Mouse (Mus musculus) adrenal gland, postnatal 25 days (tissue): ENCODE data around the gene Zfp428. TPM values are rescaled to one million over a fixed set of nuclear protein-coding genes. Genes with fewer than 3 reads are reported as not detected.
A peak's percentile ranks its signal among the peaks of the same experiment; 100 is the strongest.
"Not testable (repeated sequence)": the region's sequence is repeated elsewhere in the genome, so short reads cannot be mapped to it uniquely, and the experiment has no call there.

ENCODE experiments used
- DNase-seq: peaks from one replicate; pipeline ENCODE4 v3.0.0; 2021; ENCODE audit warnings: mixed read lengths
- total RNA-seq: library from RNA; stranded (reverse); gene quantifications from 2 replicates; pipeline ENCODE4 v1.2.3, GENCODE M21; 2021

The Zfp428 gene
- total RNA-seq, 1 experiment from 2014 or later, result 6.2 TPM

DNA sequence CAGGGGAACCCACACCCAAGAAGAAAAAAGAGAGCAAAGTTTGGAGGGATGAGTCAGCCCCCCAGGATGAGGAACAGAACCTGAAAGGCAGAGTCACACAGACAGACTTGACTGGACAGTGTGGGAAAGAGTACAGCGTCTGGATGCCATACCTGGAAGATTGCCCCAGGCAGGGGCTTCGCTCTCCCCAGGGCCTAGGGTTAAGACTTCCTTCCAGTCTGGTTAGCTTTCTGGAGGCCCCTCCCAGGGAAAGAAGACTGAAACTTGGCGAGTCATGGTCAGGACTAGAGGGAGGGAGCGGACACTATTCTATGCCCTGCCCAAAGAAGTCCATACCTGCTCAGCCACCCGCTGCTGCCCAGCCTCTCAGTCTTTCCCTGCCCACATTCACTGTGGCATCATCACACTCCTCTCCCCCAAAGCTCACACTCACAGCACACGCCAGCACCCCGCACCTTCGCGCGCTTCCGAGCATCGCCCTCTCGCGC, 25.8 kb upstream of the Zfp428 start:
- DNase-seq, result no peak

DNA sequence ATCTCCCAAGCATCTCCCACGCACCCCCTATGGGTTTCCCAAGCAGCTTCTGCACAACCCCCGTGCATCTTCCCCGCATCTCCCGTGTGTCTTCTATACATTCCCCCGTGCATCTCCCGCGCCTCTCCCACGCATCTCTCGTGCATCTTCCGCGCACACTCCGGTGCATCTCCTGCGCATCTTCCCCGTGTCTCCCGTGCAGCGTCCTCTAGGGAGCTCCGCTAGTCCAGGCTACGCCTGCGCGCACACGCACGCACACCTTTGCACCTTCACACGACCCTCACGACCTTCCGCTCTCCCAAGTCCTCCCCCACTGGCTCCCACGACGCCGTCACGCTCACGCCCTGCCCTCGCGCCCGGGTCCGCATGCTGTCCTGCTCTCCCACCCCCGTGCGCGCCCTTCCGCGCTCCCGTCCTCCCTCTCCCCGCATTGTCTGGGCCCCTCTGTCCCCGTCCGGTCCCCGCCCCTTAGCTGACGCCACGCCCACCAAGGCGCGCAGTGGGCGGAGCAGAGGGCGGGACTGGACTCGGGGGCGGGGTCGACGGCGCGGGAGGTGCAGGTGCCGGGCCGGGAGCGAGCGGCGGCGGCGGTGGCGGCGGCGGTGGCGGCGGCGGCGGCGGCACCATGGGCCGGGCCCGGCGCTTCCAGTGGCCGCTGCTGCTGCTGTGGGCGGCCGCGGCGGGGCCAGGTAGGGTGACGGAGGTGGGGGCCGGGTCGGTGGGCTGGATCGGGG, 25.2 kb upstream of the Zfp428 start, which contains the start of gene Cadm4:
Gene Cadm4 (plus strand): TSS at position 550 of the 734 bp plus-strand sequence.
- peak; percentile 87 for DNase-seq

GRCm38 (mm10) chr7:24482208-24483020, 24.4 kb upstream of the Zfp428 start:
- no peak for DNase-seq

DNA sequence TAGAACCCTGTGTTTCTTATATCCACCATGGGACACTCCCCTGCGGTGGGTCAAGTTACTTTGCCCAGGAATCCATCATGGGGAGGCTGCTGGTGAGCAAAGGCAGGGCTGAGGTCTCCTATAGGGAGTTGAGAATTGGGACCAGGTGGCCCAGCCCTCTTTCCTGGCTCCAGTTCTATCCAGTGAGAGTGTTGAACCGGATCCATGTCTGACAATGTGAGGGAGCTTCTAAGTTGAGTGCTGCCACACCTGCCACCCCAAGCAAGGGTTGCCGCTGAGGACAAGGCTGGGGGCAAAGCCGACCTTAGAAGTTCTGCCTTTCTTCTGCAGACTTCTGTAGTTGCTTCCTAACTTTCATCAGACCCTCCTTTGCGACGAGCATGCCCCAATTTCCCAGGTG, 23.5 kb upstream of the Zfp428 start:
- DNase-seq, result not testable (repeated sequence)

- DNase-seq, result no peak
These were observed 21.3 kb upstream of the Zfp428 start for GRCm38 (mm10) chr7:24485481-24485880.

GRCm38 (mm10) chr7:24486654-24487130, 20.1 kb upstream of the Zfp428 start:
- DNase-seq, result no peak

DNA sequence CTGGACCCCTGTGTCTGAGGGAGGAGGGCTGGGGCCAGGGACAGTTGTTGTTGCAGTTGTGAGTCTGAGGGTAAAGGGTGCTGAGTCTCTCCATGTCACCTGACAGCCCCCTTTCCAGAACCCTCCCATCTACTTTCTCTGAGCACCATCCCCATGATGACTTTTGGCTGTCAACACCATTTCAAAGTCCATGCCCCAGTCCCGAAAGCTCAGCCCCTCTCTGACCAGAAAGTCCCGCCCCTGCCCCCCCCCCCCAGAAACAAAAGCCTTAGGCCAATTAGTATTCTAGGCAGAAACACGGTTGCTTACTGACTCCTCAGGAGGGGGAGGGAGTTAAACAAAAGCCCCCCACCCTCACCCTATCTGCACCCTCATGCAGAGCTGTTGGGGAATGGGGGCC, 19.4 kb upstream of the Zfp428 start:
- no peak for DNase-seq

- no peak for DNase-seq
These were observed 18.5 kb upstream of the Zfp428 start for GRCm38 (mm10) chr7:24488303-24488702.

DNA sequence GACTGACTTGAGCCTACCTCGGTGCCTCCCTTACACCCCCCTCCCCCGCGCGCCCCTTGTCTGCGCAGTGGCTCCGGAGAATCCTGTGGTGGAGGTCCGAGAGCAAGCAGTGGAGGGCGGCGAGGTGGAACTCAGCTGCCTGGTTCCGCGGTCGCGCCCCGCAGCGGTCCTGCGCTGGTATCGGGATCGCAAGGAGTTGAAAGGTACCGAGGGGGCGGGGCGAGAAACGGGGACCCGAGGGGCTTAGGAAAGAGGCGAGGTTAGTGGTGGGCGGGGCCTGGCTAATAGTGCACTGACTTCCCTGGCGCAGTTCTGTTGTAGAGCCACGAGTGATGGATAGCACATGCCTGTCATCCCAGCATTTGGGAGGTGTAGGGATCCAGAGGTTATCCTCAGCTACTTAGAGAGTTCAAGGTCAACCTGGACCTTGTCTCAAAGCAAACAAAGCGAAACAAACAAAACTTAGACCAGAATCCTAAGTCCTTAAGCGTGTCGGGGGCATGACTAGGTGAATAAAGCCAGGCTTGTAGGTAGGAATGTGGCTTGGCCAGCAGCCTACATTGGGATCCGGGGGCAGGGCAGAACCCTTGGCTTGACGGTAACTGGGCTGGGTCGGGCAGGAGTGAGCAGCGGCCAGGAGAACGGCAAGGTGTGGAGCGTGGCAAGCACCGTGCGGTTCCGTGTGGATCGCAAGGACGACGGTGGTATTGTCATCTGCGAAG, 6.8 kb upstream of the Zfp428 start:
- no peak for DNase-seq

DNA sequence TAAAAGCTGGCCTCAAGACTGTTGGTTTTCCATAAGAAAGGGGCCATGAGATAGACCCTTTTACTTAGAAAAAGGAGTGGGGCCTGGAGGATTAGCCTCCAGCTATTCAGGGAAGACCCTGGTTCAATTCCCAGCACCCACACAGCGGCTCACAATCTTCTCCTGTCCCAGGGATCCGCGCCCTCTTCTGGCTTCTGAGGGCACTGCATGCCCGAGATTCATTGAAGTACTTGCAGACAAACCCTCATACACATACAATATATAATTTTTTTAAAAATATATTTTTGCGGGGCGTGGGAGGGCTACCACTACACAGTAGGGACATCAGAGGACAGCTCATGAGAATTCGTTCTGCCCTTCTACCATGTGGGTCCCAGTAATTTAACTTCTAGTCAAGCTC, 5.9 kb upstream of the Zfp428 start:
- DNase-seq, result peak; percentile 36

DNA sequence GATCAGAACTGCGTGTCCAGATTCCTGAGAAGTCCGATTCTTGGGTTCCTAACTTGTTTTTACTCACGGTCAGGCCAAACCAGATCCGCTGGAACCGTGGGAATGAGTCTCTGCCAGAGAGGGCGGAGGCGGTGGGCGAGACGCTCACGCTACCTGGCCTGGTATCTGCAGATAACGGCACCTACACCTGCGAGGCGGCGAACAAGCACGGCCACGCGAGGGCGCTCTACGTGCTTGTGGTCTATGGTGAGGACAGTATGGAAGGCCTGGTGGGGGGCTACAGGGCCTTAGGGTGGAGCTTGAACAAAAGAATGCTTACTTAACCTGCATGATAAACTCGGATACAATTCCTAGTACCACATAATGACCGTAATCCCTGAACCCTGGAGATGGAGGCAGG, 5.3 kb upstream of the Zfp428 start:
- DNase-seq, result no peak

DNA sequence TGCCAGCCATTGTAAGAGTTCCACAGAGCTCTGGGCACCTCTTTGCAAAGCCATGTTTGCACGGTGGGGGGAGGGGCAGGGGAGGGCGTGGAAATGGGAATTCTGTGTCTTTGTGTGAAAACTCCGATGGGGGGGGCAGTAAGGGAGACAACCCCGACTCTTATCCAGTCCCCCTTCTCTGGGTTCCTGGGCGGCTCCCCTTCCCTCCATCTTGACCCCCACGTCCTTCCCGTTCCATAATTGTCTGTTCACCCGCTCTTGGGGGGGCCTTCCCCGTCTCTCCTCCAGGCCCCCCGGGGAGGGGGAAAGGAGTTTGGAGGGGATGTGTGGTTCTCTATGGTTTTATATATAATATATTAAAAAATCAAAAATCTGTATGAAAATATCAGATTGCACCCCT, 2.8 kb upstream of the Zfp428 start:
- DNase-seq, result no peak

DNA sequence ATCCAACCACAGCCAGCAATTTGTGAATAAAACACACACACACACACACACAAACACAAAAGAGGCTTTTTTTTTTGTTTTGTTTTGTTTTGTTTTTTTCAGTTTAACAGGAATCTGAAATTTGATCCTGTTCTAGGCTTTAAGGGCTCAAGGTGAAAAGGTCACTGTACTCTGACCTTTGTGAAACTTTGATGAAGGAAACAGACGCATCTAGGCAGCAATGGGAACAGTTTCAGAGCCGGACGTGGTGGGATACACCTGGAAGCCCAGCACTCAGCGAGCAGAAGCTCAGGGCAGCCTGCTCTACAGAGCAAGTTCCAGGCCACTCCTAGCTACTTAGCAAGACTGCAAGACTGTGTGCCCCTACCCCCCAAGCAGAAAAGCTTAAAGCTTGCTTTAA, 1.9 kb upstream of the Zfp428 start:
- no peak for DNase-seq

DNA sequence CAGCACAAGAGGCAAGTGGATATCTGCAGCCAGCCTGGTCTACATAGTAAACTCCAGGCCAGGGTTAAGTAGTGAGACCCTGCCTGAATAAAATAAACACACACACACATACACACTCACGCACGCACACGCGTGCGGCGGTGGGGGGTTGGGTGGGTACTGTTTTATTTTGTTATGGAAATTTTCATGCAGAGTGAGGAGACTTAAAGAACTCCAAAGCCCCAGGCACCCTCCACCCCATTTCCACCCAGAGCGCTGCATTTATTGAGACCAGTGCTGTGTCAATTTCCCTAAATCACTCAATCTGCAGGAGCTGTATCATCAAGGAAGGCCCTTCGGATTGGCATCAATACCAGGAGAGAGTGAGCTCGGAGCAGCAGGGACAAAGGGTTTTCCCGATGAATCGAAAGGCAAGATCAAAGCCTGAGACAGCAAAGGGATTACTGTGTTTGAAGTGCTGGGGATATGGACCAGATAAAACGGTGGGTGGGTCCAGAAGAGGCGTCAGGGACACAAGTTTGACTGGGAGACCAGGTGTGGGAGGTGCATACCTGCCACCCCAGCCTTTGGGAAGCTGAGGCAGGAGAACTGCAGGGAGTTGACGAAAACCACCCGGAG, 1.2 kb upstream of the Zfp428 start:
- no peak for DNase-seq

DNA sequence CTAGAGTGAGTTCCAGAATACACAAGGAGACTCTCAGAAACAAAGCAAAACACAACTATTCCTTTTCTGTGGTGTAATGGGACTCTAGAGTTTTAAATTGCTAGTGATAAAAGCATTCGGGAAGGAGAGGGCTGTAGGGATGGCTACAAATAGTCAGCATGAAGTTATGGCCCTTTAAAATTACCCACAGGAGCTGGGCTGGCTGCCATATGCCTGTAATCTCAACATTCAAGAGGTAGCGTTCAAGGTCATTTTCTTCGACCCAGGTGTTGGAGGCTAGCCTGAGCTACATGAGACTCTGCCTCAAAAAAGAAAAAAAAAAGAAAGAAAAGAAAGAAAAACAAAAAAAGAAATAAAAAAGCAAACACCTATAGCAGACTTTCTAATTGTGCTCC, 744 bp upstream of the Zfp428 start:
- no peak for DNase-seq

- no peak for DNase-seq
These were observed 349 bp upstream of the Zfp428 start for GRCm38 (mm10) chr7:24506476-24506837.

- no peak for DNase-seq
These were observed 914 bp downstream of the Zfp428 start for GRCm38 (mm10) chr7:24507726-24508114.

- DNase-seq, result no peak
These were observed 5.5 kb downstream of the Zfp428 start, which contains the start of gene AC161166.1 for GRCm38 (mm10) chr7:24512355-24512754. AC161166.1 (minus strand) TSS chr7:24512455.

- DNase-seq, result not testable (repeated sequence)
These were observed 9.5 kb downstream of the Zfp428 start for GRCm38 (mm10) chr7:24516319-24516718.

DNA sequence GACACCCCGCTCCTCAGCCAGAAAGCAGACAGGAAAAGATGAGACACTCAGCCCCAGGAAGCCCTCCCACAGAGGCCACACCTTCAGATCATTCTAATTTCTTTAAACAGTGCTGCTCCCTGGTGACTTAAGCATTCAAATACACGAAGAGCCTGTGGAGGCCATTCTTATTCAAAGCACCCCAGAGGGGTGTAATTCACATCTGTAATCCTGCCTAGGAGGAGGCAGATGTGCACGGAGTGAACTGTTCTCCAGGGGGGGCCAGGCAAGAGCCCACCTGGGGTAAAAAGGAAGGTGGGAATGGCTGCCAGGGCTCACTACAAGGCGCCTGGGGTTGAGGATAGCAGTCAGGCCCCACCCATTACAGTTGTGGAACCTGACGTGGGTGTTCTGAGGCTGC, 10.3 kb downstream of the Zfp428 start:
- DNase-seq, result no peak

DNA sequence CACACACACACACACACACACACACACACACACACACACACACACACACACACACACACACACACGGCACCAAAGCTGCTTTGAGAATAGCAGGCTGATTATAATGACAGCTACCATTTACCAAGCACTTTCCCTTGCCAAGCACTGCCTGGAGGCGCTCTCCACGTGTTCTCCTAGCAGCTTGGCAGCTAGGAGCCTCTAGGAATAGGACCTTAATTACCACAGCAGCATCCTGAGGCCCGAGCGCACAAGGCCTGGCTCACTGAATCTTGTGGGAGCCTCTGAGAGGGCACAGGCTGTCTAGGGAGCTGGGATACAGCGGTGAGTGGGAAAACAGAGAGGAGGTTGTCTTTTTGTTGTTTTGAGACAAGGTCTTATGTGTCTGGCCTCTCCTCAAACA, 10.8 kb downstream of the Zfp428 start:
- DNase-seq, result no peak

DNA sequence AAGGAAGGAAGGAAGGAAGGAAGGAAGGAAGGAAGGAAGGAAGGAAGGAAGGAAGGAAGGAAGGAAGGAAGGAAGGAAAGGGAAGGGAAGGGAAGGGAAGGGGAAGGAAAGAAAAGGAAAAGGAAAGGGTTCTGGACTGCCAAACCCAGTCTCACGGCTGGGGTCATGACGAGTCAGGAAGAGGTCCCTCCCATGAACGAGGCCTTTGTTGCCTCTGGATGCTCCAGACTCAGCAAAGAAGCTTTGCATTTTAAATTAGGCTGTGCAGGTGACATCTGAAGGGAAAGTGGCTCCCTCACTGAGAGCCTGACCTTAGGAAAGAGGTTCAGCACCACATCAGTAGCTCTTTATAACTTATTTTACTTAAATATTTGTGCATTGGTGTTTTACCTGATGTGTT, 12.3 kb downstream of the Zfp428 start:
- no peak for DNase-seq
